Mouse (Mus musculus): ENCODE measurements around the gene Vwa1. TPM values are rescaled to one million over a fixed set of nuclear protein-coding genes. Genes with fewer than 3 reads are reported as not detected.
"Not testable (repeated sequence)": the region's sequence is repeated elsewhere in the genome, so short reads cannot be mapped to it uniquely, and the experiment has no call there.

Gene Vwa1
- polyA plus RNA-seq, 1 experiment from 2014 or later = 12.7 TPM

DNA sequence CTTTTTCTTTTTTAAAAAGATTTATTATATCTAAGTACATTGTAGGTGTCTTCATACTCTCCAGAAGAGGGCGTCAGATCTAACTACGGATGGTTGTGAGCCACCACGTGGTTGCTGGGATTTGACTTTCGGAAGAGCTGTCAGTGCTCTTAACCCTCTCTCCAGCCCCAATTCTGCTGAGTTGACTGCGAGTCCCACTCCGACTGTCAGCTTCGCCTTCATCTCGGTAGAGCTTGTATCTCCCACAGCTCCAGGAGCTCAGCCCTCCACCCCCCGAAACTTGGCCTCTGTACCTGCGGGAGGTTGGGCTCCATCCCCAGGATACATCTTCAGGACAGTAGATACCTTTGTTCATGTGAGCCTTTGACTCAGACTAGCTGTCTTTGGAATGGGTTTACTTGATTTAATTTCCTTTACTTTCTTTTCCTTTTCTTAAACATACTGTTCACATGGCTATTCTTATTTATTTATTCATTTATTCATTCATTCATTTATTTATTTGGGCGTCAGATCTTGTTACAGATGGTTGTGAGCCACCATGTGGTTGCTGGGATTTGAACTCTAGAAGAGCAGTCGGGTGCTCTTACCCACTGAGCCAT, 28.3 kb upstream of the Vwa1 start, which contains the start of gene Mrpl20:
Gene Mrpl20 (plus strand): TSS at position 138 of the 599 bp plus-strand sequence.
- H3K27me3 ChIP-seq (replicated peaks; ENCODE audit: control insufficient read depth, insufficient read depth, low read length) = no peaks in the 10 kb centered on the region
- peak within 1 kb of the TSS; percentile 84 for H3K4me3 ChIP-seq (ENCODE audit: low read depth, low read length)
- peaks cover 7% of the 10 kb centered on the region; the same call in 1 of the 2 replicates for H3K4me1 ChIP-seq (ENCODE audit: control insufficient read depth, insufficient read depth, low read length)
- H3K9ac ChIP-seq (ENCODE audit: low read depth, low read length) = peak within 1 kb of the TSS; percentile 88
- H3K9me3 ChIP-seq (ENCODE audit: control insufficient read depth, low read length) = no peaks in the 10 kb centered on the region
- H3K27ac ChIP-seq (replicated peaks; ENCODE audit: low read depth, low read length) = peak within 1 kb of the TSS; percentile 39
- WGBS = 10% methylated on average over 12 of the region's 12 CpGs
- peak within 1 kb of the TSS; percentile 58 for H3K4me2 ChIP-seq (ENCODE audit: low read depth, low read length)
- peak; percentile 54 for DNase-seq (ENCODE audit: low spot score)
- ATAC-seq (ENCODE audit: low read depth) = no peak
- H3K36me3 ChIP-seq (ENCODE audit: control insufficient read depth, insufficient read depth, low read length) = peaks cover 27% of the 10 kb centered on the region

DNA sequence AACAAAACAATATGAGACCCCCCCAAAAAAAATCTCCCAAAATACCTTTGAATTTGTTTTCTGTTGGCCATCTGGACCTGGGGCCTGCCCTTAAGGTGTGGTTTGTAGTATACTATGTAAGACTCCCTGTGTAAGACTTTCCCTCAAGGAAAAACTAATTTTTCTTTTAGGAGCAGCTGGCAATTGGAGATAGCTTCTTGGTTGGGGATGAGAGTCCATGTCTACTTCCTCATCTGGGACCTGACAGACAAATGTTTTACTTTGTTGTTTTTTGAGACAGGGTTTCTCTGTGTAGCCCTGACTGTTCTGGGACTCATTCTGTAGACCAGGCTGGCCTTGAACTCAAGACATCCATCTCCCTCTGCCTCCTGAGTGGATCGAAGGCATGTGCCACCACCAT, 27.6 kb upstream of the Vwa1 start:
- Histone ChIP-seq H3K27ac (replicated peaks; ENCODE audit: low read depth, low read length) (no peak overlapping the region), H3K4me1 (ENCODE audit: control insufficient read depth, insufficient read depth, low read length) (peaks cover 7% of the 10 kb centered on the region; the same call in 1 of the 2 replicates), H3K4me2 (ENCODE audit: low read depth, low read length) (no peak overlapping the region), H3K27me3 (replicated peaks; ENCODE audit: control insufficient read depth, insufficient read depth, low read length) (no peaks in the 10 kb centered on the region), H3K9ac (ENCODE audit: low read depth, low read length) (no peak overlapping the region), H3K9me3 (ENCODE audit: control insufficient read depth, low read length) (no peaks in the 10 kb centered on the region), H3K4me3 (ENCODE audit: low read depth, low read length) (no peak overlapping the region), H3K36me3 (ENCODE audit: control insufficient read depth, insufficient read depth, low read length) (peaks cover 20% of the 10 kb centered on the region)
- no peak for ATAC-seq (ENCODE audit: low read depth)
- 90% methylated on average over 1 of the region's 1 CpGs for WGBS
- no peak for DNase-seq (ENCODE audit: low spot score)

DNA sequence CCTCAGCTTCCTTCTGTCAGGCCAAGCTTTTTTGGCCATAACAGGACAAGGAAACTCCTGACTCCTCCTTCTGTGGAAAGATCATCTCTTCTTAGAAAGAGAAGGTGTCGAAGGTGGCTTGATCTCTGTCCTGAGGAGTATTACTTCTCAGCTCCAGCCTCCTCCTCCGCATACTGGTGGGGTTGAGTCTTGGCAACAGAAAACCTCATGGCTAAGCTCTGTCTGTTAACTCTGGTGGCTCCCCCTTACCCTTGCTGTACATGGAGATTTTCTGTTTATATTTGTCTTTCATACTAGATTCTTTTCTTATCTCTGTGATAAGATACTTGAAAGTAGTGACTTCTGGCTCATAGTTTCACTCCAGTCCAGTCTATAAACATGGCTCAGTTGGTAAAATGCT, 19.2 kb upstream of the Vwa1 start:
- 72% methylated on average over 2 of the region's 2 CpGs for WGBS

DNA sequence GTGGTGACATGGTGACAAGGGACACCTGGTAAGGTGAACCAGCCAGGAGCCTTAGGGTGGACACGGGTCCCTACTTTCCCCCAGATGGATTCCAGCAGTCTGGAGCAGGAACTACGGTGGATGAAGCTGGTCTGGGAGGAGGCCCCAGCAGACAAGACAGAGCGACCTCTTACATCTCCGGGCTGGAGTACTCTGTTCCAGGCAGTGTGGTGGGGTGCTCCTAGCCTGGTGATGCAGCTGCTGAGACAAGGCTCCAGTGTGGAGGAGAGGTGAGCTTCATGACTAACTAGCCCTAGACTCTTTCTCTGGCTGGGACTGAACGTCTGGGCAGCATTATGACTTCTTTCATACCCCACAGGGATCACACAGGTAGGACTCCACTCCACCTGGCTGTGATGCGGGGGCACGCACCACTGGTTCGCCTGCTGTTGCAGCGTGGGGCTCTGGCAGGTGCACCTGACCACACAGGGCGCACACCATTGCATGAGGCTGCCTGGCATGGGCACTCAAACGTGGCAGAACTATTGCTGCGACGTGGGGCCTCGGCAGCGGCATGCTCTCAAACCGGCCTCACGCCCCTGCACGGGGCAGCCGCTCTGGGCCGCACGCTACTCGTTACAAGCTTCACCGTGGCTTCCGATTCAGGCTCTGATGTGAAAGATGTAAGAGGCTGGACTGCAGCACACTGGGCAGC, 16.9 kb upstream of the Vwa1 start:
- 70% methylated on average over 23 of the region's 24 CpGs for WGBS
- H3K4me2 ChIP-seq (ENCODE audit: low read depth, low read length) = no peak overlapping the region
- no peak overlapping the region; the same call in 1 of the 2 replicates for H3K27ac ChIP-seq (replicated peaks; ENCODE audit: low read depth, low read length)
- no peak overlapping the region for H3K4me3 ChIP-seq (ENCODE audit: low read depth, low read length)
- H3K9ac ChIP-seq (ENCODE audit: low read depth, low read length) = no peak overlapping the region
- ATAC-seq (ENCODE audit: low read depth) (no peak), DNase-seq (ENCODE audit: low spot score) (no peak)
- H3K4me1 ChIP-seq (ENCODE audit: control insufficient read depth, insufficient read depth, low read length) = no peaks in the 10 kb centered on the region
- no peaks in the 10 kb centered on the region for H3K27me3 ChIP-seq (replicated peaks; ENCODE audit: control insufficient read depth, insufficient read depth, low read length)
- H3K36me3 ChIP-seq (ENCODE audit: control insufficient read depth, insufficient read depth, low read length) = no peaks in the 10 kb centered on the region
- no peaks in the 10 kb centered on the region for H3K9me3 ChIP-seq (ENCODE audit: control insufficient read depth, low read length)

More for the DNA sequence above, 19.2 kb upstream of the Vwa1 start:
- DNase-seq (ENCODE audit: low spot score) (no peak), ATAC-seq (ENCODE audit: low read depth) (no peak)
- Histone ChIP-seq H3K36me3 (ENCODE audit: control insufficient read depth, insufficient read depth, low read length) (no peaks in the 10 kb centered on the region), H3K4me1 (ENCODE audit: control insufficient read depth, insufficient read depth, low read length) (no peaks in the 10 kb centered on the region), H3K4me3 (ENCODE audit: low read depth, low read length) (no peak overlapping the region), H3K9ac (ENCODE audit: low read depth, low read length) (no peak overlapping the region), H3K4me2 (ENCODE audit: low read depth, low read length) (no peak overlapping the region), H3K27me3 (replicated peaks; ENCODE audit: control insufficient read depth, insufficient read depth, low read length) (no peaks in the 10 kb centered on the region), H3K9me3 (ENCODE audit: control insufficient read depth, low read length) (no peaks in the 10 kb centered on the region), H3K27ac (replicated peaks; ENCODE audit: low read depth, low read length) (no peak overlapping the region)

DNA sequence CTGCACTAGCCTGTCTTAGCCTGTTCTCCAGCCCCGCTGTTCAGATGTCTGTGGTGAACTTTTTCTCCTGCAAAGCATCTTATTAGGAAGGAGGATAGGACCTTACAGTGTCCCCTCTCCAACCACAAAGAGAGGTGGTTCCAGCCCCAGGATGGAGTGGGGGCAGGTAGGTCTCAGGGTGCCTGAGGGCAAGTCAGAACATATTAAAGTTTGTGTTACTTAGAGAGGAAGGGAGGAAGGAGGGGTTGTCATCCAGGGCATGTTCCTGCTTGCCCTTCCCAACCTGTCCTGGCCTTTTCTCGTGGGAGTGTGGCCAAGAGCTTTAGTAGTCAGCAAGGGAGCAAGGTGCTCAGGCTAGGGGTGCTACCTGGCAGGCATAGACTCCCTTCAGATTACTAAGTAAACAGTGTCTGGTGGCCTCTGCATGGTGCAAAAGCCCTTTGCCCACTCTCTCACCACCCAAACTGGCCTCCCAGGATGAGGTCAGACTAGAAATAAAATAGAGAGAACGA, 16.2 kb upstream of the Vwa1 start:
- Histone ChIP-seq H3K27ac (replicated peaks; ENCODE audit: low read depth, low read length) (no peak overlapping the region; the same call in 1 of the 2 replicates), H3K9ac (ENCODE audit: low read depth, low read length) (no peak overlapping the region), H3K4me2 (ENCODE audit: low read depth, low read length) (no peak overlapping the region), H3K4me1 (ENCODE audit: control insufficient read depth, insufficient read depth, low read length) (no peaks in the 10 kb centered on the region), H3K36me3 (ENCODE audit: control insufficient read depth, insufficient read depth, low read length) (no peaks in the 10 kb centered on the region), H3K27me3 (replicated peaks; ENCODE audit: control insufficient read depth, insufficient read depth, low read length) (no peaks in the 10 kb centered on the region), H3K9me3 (ENCODE audit: control insufficient read depth, low read length) (no peaks in the 10 kb centered on the region), H3K4me3 (ENCODE audit: low read depth, low read length) (no peak overlapping the region)
- peak; percentile 20 for DNase-seq (ENCODE audit: low spot score)
- 57% methylated on average over 3 of the region's 3 CpGs for WGBS
- no peak for ATAC-seq (ENCODE audit: low read depth)

DNA sequence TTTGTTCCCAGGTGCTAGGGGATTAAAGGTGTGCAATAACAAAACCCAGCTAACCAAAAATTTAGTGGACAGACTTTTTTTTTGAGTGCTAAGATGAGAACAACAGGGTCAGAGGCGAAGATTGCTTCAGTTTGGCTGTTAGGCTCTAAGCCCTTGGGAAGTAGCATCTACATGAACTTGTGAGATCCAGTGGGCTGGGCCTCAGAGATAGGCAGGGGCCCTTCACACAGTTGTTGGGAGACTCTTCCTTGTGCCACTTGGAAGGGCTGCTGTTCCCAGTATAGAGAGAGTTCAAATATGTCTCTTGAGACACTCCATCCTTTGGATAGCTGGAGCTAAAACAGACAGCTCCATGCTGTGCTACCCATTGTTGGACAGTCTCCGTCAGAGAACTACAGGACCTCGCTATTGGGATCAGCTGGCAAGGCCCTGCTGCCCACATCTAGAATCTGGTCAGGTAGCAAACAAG, 15.6 kb upstream of the Vwa1 start, which contains the start of gene Ankrd65:
Gene Ankrd65 (plus strand): TSS at position 419 of the 469 bp plus-strand sequence.
- 88% methylated on average over 1 of the region's 3 CpGs for WGBS
- H3K27me3 ChIP-seq (replicated peaks; ENCODE audit: control insufficient read depth, insufficient read depth, low read length) = no peaks in the 10 kb centered on the region
- no peak within 1 kb of the TSS for H3K4me3 ChIP-seq (ENCODE audit: low read depth, low read length)
- DNase-seq (ENCODE audit: low spot score) = no peak
- H3K36me3 ChIP-seq (ENCODE audit: control insufficient read depth, insufficient read depth, low read length) = no peaks in the 10 kb centered on the region
- ATAC-seq (ENCODE audit: low read depth) = no peak
- H3K9me3 ChIP-seq (ENCODE audit: control insufficient read depth, low read length) = no peaks in the 10 kb centered on the region
- no peak within 1 kb of the TSS for H3K4me2 ChIP-seq (ENCODE audit: low read depth, low read length)
- H3K27ac ChIP-seq (replicated peaks; ENCODE audit: low read depth, low read length) = no peak within 1 kb of the TSS; the same call in 1 of the 2 replicates
- no peaks in the 10 kb centered on the region for H3K4me1 ChIP-seq (ENCODE audit: control insufficient read depth, insufficient read depth, low read length)
- no peak within 1 kb of the TSS for H3K9ac ChIP-seq (ENCODE audit: low read depth, low read length)

DNA sequence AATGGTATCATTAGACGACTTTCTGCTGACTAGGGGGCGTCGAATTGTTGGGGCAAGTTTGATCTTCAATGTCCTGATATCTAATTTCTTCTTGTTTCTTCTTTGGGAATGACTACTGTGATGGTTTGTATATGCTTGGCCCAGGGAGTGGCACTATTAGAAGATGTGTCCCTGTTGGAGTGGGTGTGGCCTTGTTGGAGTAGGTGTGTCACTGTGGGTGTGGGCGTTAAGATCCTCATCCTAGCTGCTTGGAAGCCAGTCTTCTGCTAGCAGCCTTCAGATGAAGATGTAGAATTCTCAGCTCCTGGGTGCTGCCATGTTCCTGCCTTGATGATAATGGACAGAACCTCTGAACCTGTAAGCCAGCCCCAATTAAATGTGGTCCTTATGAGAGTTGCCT, 14.3 kb upstream of the Vwa1 start:
- not testable (repeated sequence) for H3K27me3 ChIP-seq (replicated peaks; ENCODE audit: control insufficient read depth, insufficient read depth, low read length); H3K36me3 ChIP-seq (ENCODE audit: control insufficient read depth, insufficient read depth, low read length); H3K27ac ChIP-seq (replicated peaks; ENCODE audit: low read depth, low read length); H3K9ac ChIP-seq (ENCODE audit: low read depth, low read length); H3K4me2 ChIP-seq (ENCODE audit: low read depth, low read length); H3K4me1 ChIP-seq (ENCODE audit: control insufficient read depth, insufficient read depth, low read length); ATAC-seq (ENCODE audit: low read depth); H3K4me3 ChIP-seq (ENCODE audit: low read depth, low read length); H3K9me3 ChIP-seq (ENCODE audit: control insufficient read depth, low read length); DNase-seq (ENCODE audit: low spot score)
- 79% methylated on average over 4 of the region's 4 CpGs for WGBS

DNA sequence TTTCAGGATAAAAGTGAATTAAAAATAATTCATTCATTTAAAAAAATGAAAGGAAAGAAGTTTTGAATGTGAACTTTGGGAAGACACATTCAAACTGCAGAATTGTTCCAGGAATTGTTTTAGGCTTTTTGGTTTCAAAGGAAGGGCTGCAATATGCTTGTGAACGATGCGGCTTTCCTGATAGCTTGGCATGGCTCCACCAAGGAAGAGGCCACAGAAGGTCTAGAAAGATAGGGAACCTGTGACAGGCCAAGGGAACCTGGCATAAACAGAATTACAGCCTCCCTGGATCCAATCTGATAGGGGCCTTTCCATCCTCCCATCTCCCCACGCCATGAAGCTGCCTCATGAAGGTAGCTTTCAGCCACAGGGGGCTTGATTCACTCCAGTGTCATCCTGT, 13.8 kb upstream of the Vwa1 start:
- Histone ChIP-seq H3K4me3 (ENCODE audit: low read depth, low read length) (no peak overlapping the region), H3K9me3 (ENCODE audit: control insufficient read depth, low read length) (no peaks in the 10 kb centered on the region), H3K4me2 (ENCODE audit: low read depth, low read length) (no peak overlapping the region), H3K27ac (replicated peaks; ENCODE audit: low read depth, low read length) (no peak overlapping the region), H3K27me3 (replicated peaks; ENCODE audit: control insufficient read depth, insufficient read depth, low read length) (no peaks in the 10 kb centered on the region), H3K4me1 (ENCODE audit: control insufficient read depth, insufficient read depth, low read length) (peaks cover 5% of the 10 kb centered on the region; the same call in 1 of the 2 replicates), H3K9ac (ENCODE audit: low read depth, low read length) (no peak overlapping the region), H3K36me3 (ENCODE audit: control insufficient read depth, insufficient read depth, low read length) (no peaks in the 10 kb centered on the region)
- ATAC-seq (ENCODE audit: low read depth) (no peak), DNase-seq (ENCODE audit: low spot score) (no peak)
- WGBS = 82% methylated on average over 3 of the region's 3 CpGs

Measured in embryonic facial prominence, embryonic 14.5 days (tissue).